Mouse (Mus musculus) heart, adult 2 months (tissue): ENCODE measurements around the gene Trpm4. TPM values are rescaled to one million over a fixed set of nuclear protein-coding genes. Genes with fewer than 3 reads are reported as not detected.
A peak's percentile ranks its signal among the peaks of the same experiment; 100 is the strongest.

ENCODE experiments used
- DNase-seq, 2 experiments: peaks; one replicate each; pipeline ENCODE4 v3.0.0; 2021
- H3K27ac ChIP-seq: fragments of 200-600 bp; 2 replicates; pipeline ENCODE4 v1.8.1; 2022
- H3K27me3 ChIP-seq: fragments of 200-500 bp; 2 replicates; pipeline ENCODE4 v1.6.1; 2012; ENCODE audit warnings: mild to moderate bottlenecking, low read length, inconsistent platforms, mixed read lengths; ENCODE audit not compliant: control insufficient read depth, insufficient read depth
- H3K36me3 ChIP-seq: fragments of 200-500 bp; 2 replicates; pipeline ENCODE4 v1.6.1; 2012; ENCODE audit warnings: low read length, inconsistent platforms; ENCODE audit not compliant: control insufficient read depth, insufficient read depth
- H3K4me1 ChIP-seq: fragments of 200-500 bp; 2 replicates; pipeline ENCODE4 v1.6.1; 2011; ENCODE audit warnings: low read length; ENCODE audit not compliant: control insufficient read depth, insufficient read depth
- H3K4me3 ChIP-seq: fragments of 200-600 bp; 2 replicates; pipeline ENCODE4 v1.8.1; 2022
- H3K79me2 ChIP-seq: fragments of 200-500 bp; replicated peaks from 2 replicates; pipeline ENCODE4 v1.6.1; 2012; ENCODE audit warnings: mild to moderate bottlenecking, inconsistent platforms, low read length, moderate library complexity, mixed read lengths; ENCODE audit not compliant: control insufficient read depth, insufficient read depth
- H3K9ac ChIP-seq: fragments of 200-500 bp; 2 replicates; pipeline ENCODE4 v1.6.1; 2012; ENCODE audit warnings: low read depth, mild to moderate bottlenecking, control low read depth, inconsistent platforms, low read length, mixed read lengths
- CTCF ChIP-seq: fragments of 200-600 bp; IDR thresholded peaks from 2 replicates; pipeline ENCODE4 v1.8.1; 2022; ENCODE audit warnings: antibody characterized with exemption, mild to moderate bottlenecking, moderate library complexity
- EP300 ChIP-seq: fragments of 200-500 bp; IDR thresholded peaks from 2 replicates; pipeline ENCODE4 v1.6.1; 2011; ENCODE audit warnings: low read depth, low read length, control low read depth; ENCODE audit not compliant: insufficient read depth
- POLR2A ChIP-seq: fragments of 200-500 bp; IDR thresholded peaks from 2 replicates; pipeline ENCODE4 v1.6.1; 2011; ENCODE audit warnings: mild to moderate bottlenecking, low read depth, low read length, control low read depth; ENCODE audit not compliant: insufficient read depth
- WGBS: fragments of 180-500 bp; shearing (Covaris S2); methylation state at CpG from one replicate; pipeline ENCODE4 v1.1.7; 2018; 5-methylcytosine and 5-hydroxymethylcytosine counted together
- intact Hi-C: fragments of 180-260 bp; cut with DNase I; formaldehyde crosslinking; loops from one replicate; pipeline ENCODE4 v1.15.1; 2025
- polyA plus RNA-seq: library from polyadenylated mRNA; depleted of rRNA; stranded (reverse); fragments of >200 nt; gene quantifications from 2 replicates; pipeline ENCODE4 v1.2.3, GENCODE M21; 2012
- total RNA-seq, 2 experiments: library from RNA; stranded (reverse); gene quantifications; 2 replicates each; pipeline ENCODE4 v1.2.3; 2021

Trpm4 gene
- total and polyA plus RNA-seq, 3 experiments, result 21.0 to 38.7 (median 21.4) TPM

- Histone ChIP-seq H3K27me3 (no peaks in the 10 kb centered on the region), H3K79me2 (no peaks in the 10 kb centered on the region), H3K4me1 (no peaks in the 10 kb centered on the region), H3K9ac (no peak overlapping the region), H3K4me3 (no peak overlapping the region), H3K36me3 (no peaks in the 10 kb centered on the region), H3K27ac (no peak overlapping the region)
- TF ChIP-seq POLR2A, result no peak
- no peak for TF ChIP-seq EP300
- no peak for TF ChIP-seq CTCF
- 43% methylated on average over 13 of the region's 13 CpGs for WGBS
- intact Hi-C loops, result loop anchor here (5.0 to 10.0 kb wide), 3 partner anchors 37 to 92 kb away; partner anchors contain the start of genes Ppfia3 and Snrnp70
- no peak for DNase-seq
These were observed 28.7 kb downstream of the Trpm4 start for GRCm38 (mm10) chr7:45304869-45305268.

- no peak for DNase-seq
- Histone ChIP-seq H3K9ac (no peak overlapping the region), H3K79me2 (no peaks in the 10 kb centered on the region), H3K36me3 (no peaks in the 10 kb centered on the region), H3K27me3 (no peaks in the 10 kb centered on the region), H3K4me1 (no peaks in the 10 kb centered on the region), H3K4me3 (no peak overlapping the region), H3K27ac (no peak overlapping the region)
- WGBS, result 63% methylated on average over 8 of the region's 8 CpGs
- intact Hi-C loops, result loop anchor here (5.0 to 10.0 kb wide), 2 partner anchors 62 to 95 kb away; partner anchors contain the start of genes Ppfia3 and Snrnp70
- TF ChIP-seq CTCF (no peak), POLR2A (no peak), EP300 (no peak)
These were observed 31.0 kb downstream of the Trpm4 start for GRCm38 (mm10) chr7:45302626-45303025.

- no peaks in the 10 kb centered on the region for H3K79me2 ChIP-seq
- H3K4me1 ChIP-seq, result no peaks in the 10 kb centered on the region
- TF ChIP-seq EP300, result 0 out of 2 replicates have a peak, but pooled peaks have one; percentile 39
- peak; percentile 75 for TF ChIP-seq CTCF
- TF ChIP-seq POLR2A, result 0 out of 2 replicates have a peak, but pooled peaks have one; percentile 13
- H3K9ac ChIP-seq, result no peak overlapping the region
- 16% methylated on average over 6 of the region's 6 CpGs for WGBS
- H3K36me3 ChIP-seq, result no peaks in the 10 kb centered on the region
- no peak overlapping the region for H3K4me3 ChIP-seq
- DNase-seq, result peak; percentile 60 to 75
- no peaks in the 10 kb centered on the region for H3K27me3 ChIP-seq
- intact Hi-C loops, result loop anchor here (5.0 to 10.0 kb wide), 2 partner anchors 65 to 97 kb away; partner anchors contain the start of genes Ppfia3 and Snrnp70
- H3K27ac ChIP-seq, result no peak overlapping the region
These were observed 33.3 kb downstream of the Trpm4 start for GRCm38 (mm10) chr7:45300270-45300669.

- DNase-seq, result peak; percentile 48 to 56
- TF ChIP-seq POLR2A (no peak), EP300 (0 out of 2 replicates have a peak, but pooled peaks have one; percentile 42), CTCF (peak; percentile 63)
- no peaks in the 10 kb centered on the region for H3K4me1 ChIP-seq
- no peak overlapping the region for H3K27ac ChIP-seq
- no peaks in the 10 kb centered on the region for H3K79me2 ChIP-seq
- H3K36me3 ChIP-seq, result no peaks in the 10 kb centered on the region
- WGBS, result 8% methylated on average over 5 of the region's 5 CpGs
- H3K4me3 ChIP-seq, result no peak overlapping the region
- H3K27me3 ChIP-seq, result no peaks in the 10 kb centered on the region
- no peak overlapping the region for H3K9ac ChIP-seq
- intact Hi-C loops, result loop anchor here (2.0 to 10.0 kb wide), 4 partner anchors 23 to 137 kb away; partner anchors contain the start of genes Ppfia3, Slc17a7, Slc6a21 and Snrnp70
These were observed 33.8 kb downstream of the Trpm4 start for GRCm38 (mm10) chr7:45299752-45300151.

GRCm38 (mm10) chr7:45297563-45297962 lies 36.0 kb downstream of the Trpm4 start:
- no peaks in the 10 kb centered on the region for H3K36me3 ChIP-seq
- no peaks in the 10 kb centered on the region for H3K4me1 ChIP-seq
- DNase-seq, result no peak
- 48% methylated on average over 3 of the region's 3 CpGs for WGBS
- H3K27me3 ChIP-seq, result no peaks in the 10 kb centered on the region
- intact Hi-C loops, result loop anchor here (5.0 kb wide), 1 partner anchor 135 kb away; the partner anchor contains the start of gene Slc17a7
- no peak overlapping the region for H3K27ac ChIP-seq
- no peak overlapping the region for H3K4me3 ChIP-seq
- H3K79me2 ChIP-seq, result no peaks in the 10 kb centered on the region
- TF ChIP-seq POLR2A, result no peak
- no peak for TF ChIP-seq CTCF
- no peak for TF ChIP-seq EP300
- no peak overlapping the region for H3K9ac ChIP-seq

GRCm38 (mm10) chr7:45296626-45297025 lies 37.0 kb downstream of the Trpm4 start:
- H3K27ac ChIP-seq, result no peak overlapping the region
- TF ChIP-seq POLR2A (no peak), CTCF (no peak), EP300 (no peak)
- no peaks in the 10 kb centered on the region for H3K4me1 ChIP-seq
- DNase-seq, result no peak
- H3K4me3 ChIP-seq, result no peak overlapping the region
- H3K79me2 ChIP-seq, result no peaks in the 10 kb centered on the region
- no peaks in the 10 kb centered on the region for H3K27me3 ChIP-seq
- H3K36me3 ChIP-seq, result no peaks in the 10 kb centered on the region
- intact Hi-C loops, result loop anchor here (5.0 kb wide), 1 partner anchor 134 kb away; the partner anchor contains the start of gene Slc17a7
- WGBS, result 71% methylated on average over 1 of the region's 1 CpGs
- no peak overlapping the region for H3K9ac ChIP-seq
